ENCODE assay signal across 20 mouse cellular contexts in genomic region chr12:26045321-26045720, GRCm38 (mm10).
A peak's percentile ranks its signal among the peaks of the same experiment; 100 is the strongest.
DNase-seq lines count a peak whose midpoint lies in the region; ATAC-seq and TF ChIP-seq lines count a peak whose summit lies in the region.
"Had no signal": no experiment of that assay in that cellular context is flagged by ENCODE, and none has a peak within 500 bp of the region (broad histone marks: within the 10 kb centered on the region; RNA-seq: fewer than 3 reads in every experiment).

No protein-coding gene starts in this region.

- H3K36me3 ChIP-seq in lung, postnatal 0 days (ENCODE audit: insufficient read depth, low read length), result no peaks in the 10 kb centered on the region
- H3K36me3 ChIP-seq: embryonic facial prominence, embryonic 10.5 days; embryonic facial prominence, embryonic 12.5 days; forebrain, embryonic 10.5 days; forebrain, embryonic 12.5 days had no signal

- no peak overlapping the region for H3K4me3 ChIP-seq in lung, postnatal 0 days (ENCODE audit: low read depth, low read length)
- no peak overlapping the region for H3K4me3 ChIP-seq in lung, adult 2 months (replicated peaks; ENCODE audit: extremely low read depth, low read depth, low read length)
- H3K4me3 ChIP-seq: embryonic facial prominence, embryonic 10.5 days; embryonic facial prominence, embryonic 12.5 days; forebrain, embryonic 10.5 days; forebrain, embryonic 12.5 days had no signal

- WGBS in lung, postnatal 0 days, result 47% methylated on average over 1 of the region's 1 CpGs
- WGBS in lung, adult 2 months, result 62% methylated on average over 1 of the region's 1 CpGs

- no peaks in the 10 kb centered on the region for H3K27me3 ChIP-seq in lung, postnatal 0 days (replicated peaks; ENCODE audit: insufficient read depth, low read length)
- H3K27me3 ChIP-seq: embryonic facial prominence, embryonic 12.5 days; forebrain, embryonic 12.5 days had no signal

- TF ChIP-seq EP300 in lung, postnatal 0 days (IDR thresholded peaks at IDR 0.05), result no peak

- no peak for TF ChIP-seq POLR2A in lung, adult 2 months (IDR thresholded peaks at IDR 0.05; ENCODE audit: borderline replicate concordance, extremely low read depth, low read depth, low read length)

- no peaks in the 10 kb centered on the region for H3K4me1 ChIP-seq in lung, postnatal 0 days (ENCODE audit: insufficient read depth, low read depth, low read length)
- H3K4me1 ChIP-seq in lung, adult 2 months (ENCODE audit: control insufficient read depth, insufficient read depth, low read length), result no peaks in the 10 kb centered on the region
- H3K4me1 ChIP-seq: embryonic facial prominence, embryonic 10.5 days; embryonic facial prominence, embryonic 12.5 days; forebrain, embryonic 10.5 days; forebrain, embryonic 12.5 days had no signal

- no peak overlapping the region for H3K4me2 ChIP-seq in lung, postnatal 0 days (replicated peaks; ENCODE audit: low read depth, low read length)
- H3K4me2 ChIP-seq: embryonic facial prominence, embryonic 12.5 days; forebrain, embryonic 12.5 days had no signal

- H3K9me3 ChIP-seq in lung, postnatal 0 days (ENCODE audit: low read length), result no peaks in the 10 kb centered on the region
- H3K9me3 ChIP-seq: embryonic facial prominence, embryonic 10.5 days; embryonic facial prominence, embryonic 12.5 days; forebrain, embryonic 10.5 days; forebrain, embryonic 12.5 days had no signal

- no peak for TF ChIP-seq CTCF in lung, postnatal 0 days (IDR thresholded peaks at IDR 0.05)
- no peak for TF ChIP-seq CTCF in lung, adult 2 months (IDR thresholded peaks at IDR 0.05; ENCODE audit: insufficient read depth, low read length)

- H3K27ac ChIP-seq in lung, postnatal 0 days (ENCODE audit: low read length), result no peak overlapping the region
- H3K27ac ChIP-seq: embryonic facial prominence, embryonic 10.5 days; embryonic facial prominence, embryonic 12.5 days; forebrain, embryonic 10.5 days; forebrain, embryonic 12.5 days had no signal

- peak; percentile 38 for DNase-seq in lung, postnatal 0 days (ENCODE audit: low spot score)
- no peak for DNase-seq in lung, adult 2 months
- DNase-seq in lung, postnatal 36 days, result peak; percentile 34
- DNase-seq in lung, postnatal 10 days, result no peak
- DNase-seq in gonadal fat pad, adult 2 months (ENCODE audit: low read depth), result peak; percentile 62
- no peak for DNase-seq in kidney, postnatal 10 days
- DNase-seq: adrenal gland, adult 2 months; adrenal gland, postnatal 10 days; adrenal gland, postnatal 25 days; cerebellum, adult 11-12 months; cerebellum, adult 2 months; cerebellum, adult 9-10 months; cerebellum, postnatal 10 days; cerebellum, postnatal 25 days had no signal

- no peak overlapping the region for H3K9ac ChIP-seq in lung, postnatal 0 days (replicated peaks; ENCODE audit: low read depth)
- H3K9ac ChIP-seq: embryonic facial prominence, embryonic 12.5 days; forebrain, embryonic 12.5 days had no signal

- ATAC-seq in lung, postnatal 0 days, result peak; percentile 28; the same call in 1 of the 2 replicates
- ATAC-seq: forebrain, embryonic 14.5 days; forebrain, embryonic 16.5 days had no signal

Comparison
In these comparisons a context has a peak if more than half of its experiments do, and no peak if none do; other contexts are left out.
1. DNase-seq: peak in lung, postnatal 0 days (single experiment), lung, postnatal 36 days (single experiment) and gonadal fat pad, adult 2 months (single experiment); none in lung, adult 2 months (single experiment), lung, postnatal 10 days (single experiment) and kidney, postnatal 10 days (single experiment).